Comparison of ENCODE assay signal across 8 mouse cellular contexts in genomic region chr10:31445291-31446124, GRCm38 (mm10). TPM values are rescaled to one million over a fixed set of nuclear protein-coding genes. Genes with fewer than 3 reads are reported as not detected.
DNase-seq lines count a peak whose midpoint lies in the region; ATAC-seq and TF ChIP-seq lines count a peak whose summit lies in the region.

Gene Tpd52l1 (minus strand): TSS chr10:31445958.

- no peak for TF ChIP-seq POLR2A in bone marrow, adult 2 months (IDR thresholded peaks at IDR 0.05; ENCODE audit: borderline replicate concordance, control insufficient read depth, low read depth, low read length)
- TF ChIP-seq POLR2A in small intestine, adult 2 months (IDR thresholded peaks at IDR 0.05; ENCODE audit: low read depth, low read length) = no peak

- H3K9me3 ChIP-seq in embryonic facial prominence, embryonic 11.5 days (replicated peaks; ENCODE audit: control insufficient read depth, low read length) = no peaks in the 10 kb centered on the region
- no peaks in the 10 kb centered on the region for H3K9me3 ChIP-seq in midbrain, embryonic 11.5 days (ENCODE audit: control insufficient read depth, low read length)

- no peak within 1 kb of the TSS for H3K27ac ChIP-seq in bone marrow, adult 2 months (ENCODE audit: control insufficient read depth, insufficient read depth, low read depth, low read length, poor library complexity)
- no peak within 1 kb of the TSS for H3K27ac ChIP-seq in embryonic facial prominence, embryonic 11.5 days (replicated peaks; ENCODE audit: low read depth, low read length)
- no peak within 1 kb of the TSS for H3K27ac ChIP-seq in midbrain, embryonic 11.5 days (ENCODE audit: low read depth, low read length)
- no peak within 1 kb of the TSS for H3K27ac ChIP-seq in small intestine, adult 2 months (ENCODE audit: insufficient read depth, low read depth, low read length)

- WGBS in bone marrow, adult 2 months = 2% methylated on average over 59 of the region's 59 CpGs
- WGBS in embryonic facial prominence, embryonic 11.5 days = 2% methylated on average over 53 of the region's 59 CpGs
- 2% methylated on average over 59 of the region's 59 CpGs for WGBS in midbrain, embryonic 11.5 days
- 1% methylated on average over 59 of the region's 59 CpGs for WGBS in small intestine, adult 2 months

- no peak within 1 kb of the TSS for H3K4me3 ChIP-seq in bone marrow, adult 2 months (replicated peaks; ENCODE audit: control insufficient read depth, low read depth, low read length)
- H3K4me3 ChIP-seq in embryonic facial prominence, embryonic 11.5 days (ENCODE audit: low read depth, low read length) = peak within 1 kb of the TSS; percentile 58
- H3K4me3 ChIP-seq in midbrain, embryonic 11.5 days (ENCODE audit: low read depth, low read length) = peak within 1 kb of the TSS; percentile 58
- H3K4me3 ChIP-seq in small intestine, adult 2 months (ENCODE audit: low read depth, low read length) = peak within 1 kb of the TSS; percentile 64

- peak; percentile 99 for ATAC-seq in embryonic facial prominence, embryonic 11.5 days (replicated peaks; ENCODE audit: insufficient number of reproducible peaks, low FRiP score, low TSS enrichment, low read depth)
- ATAC-seq in midbrain, embryonic 11.5 days (ENCODE audit: low FRiP score) = peak; percentile 100
- no peak for ATAC-seq in inflammation-experienced regulatory T-cells, adult 6 months

- H3K27me3 ChIP-seq in embryonic facial prominence, embryonic 11.5 days (ENCODE audit: control insufficient read depth, insufficient read depth, low read length) = no peaks in the 10 kb centered on the region
- H3K27me3 ChIP-seq in midbrain, embryonic 11.5 days (ENCODE audit: control insufficient read depth, insufficient read depth, low read length) = no peaks in the 10 kb centered on the region
- H3K27me3 ChIP-seq in small intestine, adult 2 months (ENCODE audit: control insufficient read depth, insufficient read depth, low read length) = 0 out of 2 replicates have a peak, but pooled peaks cover 2% of the 10 kb centered on the region

- peak; percentile 92 for DNase-seq in embryonic facial prominence, embryonic 11.5 days (ENCODE audit: low spot score)
- DNase-seq in heart, adult 18-20 months = peak; percentile 74 to 81
- peak; percentile 86 for DNase-seq in kidney, adult 18-20 months
- DNase-seq in left cerebral cortex, postnatal 4 days = peak; percentile 92
- DNase-seq in midbrain, embryonic 11.5 days (ENCODE audit: low spot score, missing footprints) = peak; percentile 99

- intact Hi-C loops in left cerebral cortex, postnatal 4 days (cut with DNase I) = loop anchor here (10.0 kb wide), 2 partner anchors 131 to 621 kb away; partner anchors contain the start of gene Hddc2

- no peaks in the 10 kb centered on the region for H3K36me3 ChIP-seq in embryonic facial prominence, embryonic 11.5 days (replicated peaks; ENCODE audit: control insufficient read depth, insufficient read depth, low read depth, low read length)
- H3K36me3 ChIP-seq in midbrain, embryonic 11.5 days (ENCODE audit: control insufficient read depth, insufficient read depth, low read length) = no peaks in the 10 kb centered on the region
- no peaks in the 10 kb centered on the region for H3K36me3 ChIP-seq in small intestine, adult 2 months (ENCODE audit: control insufficient read depth, insufficient read depth, low read length)

- H3K9ac ChIP-seq in embryonic facial prominence, embryonic 11.5 days (replicated peaks; ENCODE audit: low read length) = peak within 1 kb of the TSS; percentile 64
- peak within 1 kb of the TSS; percentile 61 for H3K9ac ChIP-seq in midbrain, embryonic 11.5 days (ENCODE audit: low read length)

- H3K4me1 ChIP-seq in bone marrow, adult 2 months (ENCODE audit: control insufficient read depth, insufficient read depth, low read length) = no peaks in the 10 kb centered on the region
- no peaks in the 10 kb centered on the region for H3K4me1 ChIP-seq in embryonic facial prominence, embryonic 11.5 days (ENCODE audit: control insufficient read depth, insufficient read depth, low read length)
- 0 out of 2 replicates have a peak, but pooled peaks cover 2% of the 10 kb centered on the region for H3K4me1 ChIP-seq in midbrain, embryonic 11.5 days (ENCODE audit: control insufficient read depth, insufficient read depth, low read length)
- H3K4me1 ChIP-seq in small intestine, adult 2 months (ENCODE audit: control insufficient read depth, insufficient read depth, insufficient read length, low read length) = no peaks in the 10 kb centered on the region

- TF ChIP-seq CTCF in bone marrow, adult 2 months (IDR thresholded peaks at IDR 0.05; ENCODE audit: control insufficient read depth, insufficient read depth, low read length) = peak; percentile 57
- TF ChIP-seq CTCF in small intestine, adult 2 months (IDR thresholded peaks at IDR 0.05; ENCODE audit: extremely low read depth, insufficient read length, insufficient replicate concordance, low read depth, low read length) = peak; percentile 78; the same call in 1 of the 2 replicates

- peak within 1 kb of the TSS; percentile 78 for H3K4me2 ChIP-seq in embryonic facial prominence, embryonic 11.5 days (ENCODE audit: low read depth, low read length)
- peak within 1 kb of the TSS; percentile 74 for H3K4me2 ChIP-seq in midbrain, embryonic 11.5 days

RNA-seq across cellular contexts. Expression of gene Tpd52l1, which starts in this region (rescaled TPM):
- polyA plus RNA-seq in bone marrow, adult 2 months (2011; ENCODE audit: insufficient read depth, insufficient read length, low replicate concordance, missing spikeins) = 1.9 TPM in 1 of 2 replicates, not detected in the other
- polyA plus RNA-seq in embryonic facial prominence, embryonic 11.5 days (2014; fragmentation: Nextera tagmentation; extraction: Ambion mirVana) = 50.7 and 59.2 TPM in 2 replicates
- 1 to 10 TPM; 7.6 to 9.8 TPM for total RNA-seq in heart, adult 18-20 months (2021)
- total RNA-seq in left cerebral cortex, postnatal 4 days (2021) = 10 to 100 TPM; 12.9 to 19.1 TPM
- 33.7 and 34.3 TPM in 2 replicates for polyA plus RNA-seq in midbrain, embryonic 11.5 days (2014; fragmentation: Nextera tagmentation; extraction: Ambion mirVana)
- polyA plus RNA-seq in small intestine, adult 2 months (2012; rRNA removed) = 1.3 and 1.8 TPM in 2 replicates
- not detected for polyA plus RNA-seq in inflammation-experienced regulatory T-cells, adult 6 months (2017; shearing (Covaris generic))

Comparison
In these comparisons a context has a peak if more than half of its experiments do, and no peak if none do; other contexts are left out.
1. RNA of gene Tpd52l1 (polyA plus RNA-seq): 50.7 to 59.2 TPM in embryonic facial prominence, embryonic 11.5 days and 33.7 to 34.3 TPM in midbrain, embryonic 11.5 days; 1.9 TPM in bone marrow, adult 2 months, 1.3 to 1.8 TPM in small intestine, adult 2 months and not detected in inflammation-experienced regulatory T-cells, adult 6 months; every median in the first group is over 10 times any median in the second.
2. Peak in every context shown above with its lines, with median percentiles within 50 percentile points of each other: DNase-seq.